Mouse (Mus musculus): ENCODE measurements around the gene Tmem117.

GRCm38 (mm10) chr15:94864134-94864533 lies 235.1 kb downstream of the Tmem117 start:
- TF ChIP-seq CTCF (IDR thresholded peaks at IDR 0.05) (no peak), EP300 (IDR thresholded peaks at IDR 0.05; ENCODE audit: insufficient read depth, low read depth, low read length) (no peak), POLR2A (IDR thresholded peaks at IDR 0.05; ENCODE audit: insufficient read depth, low read depth, low read length) (no peak)

Data from heart, adult 2 months (tissue).